Mouse (Mus musculus) regulatory T cell (primary cell): ENCODE measurements around the gene Dyrk4.

Source experiments
- in situ Hi-C: fragments of 300-600 bp; cut with MboI, MseI; formaldehyde crosslinking; loops from one replicate; pipeline ENCODE4 v1.15.1; 2025; ENCODE audit warnings: high pct_unique_total_duplicates

The Dyrk4 gene

GRCm38 (mm10) chr6:126836628-126837027 is 85.0 kb downstream of the Dyrk4 start:
- in situ Hi-C loops = no loop called here
